Mouse (Mus musculus) left cerebral cortex, postnatal 25 days (tissue): Measurements from ENCODE around the gene Rp9. TPM values are rescaled to one million over a fixed set of nuclear protein-coding genes. Genes with fewer than 3 reads are reported as not detected.

Experiments
- DNase-seq, 2 experiments: peaks; one replicate each; pipeline ENCODE4 v3.0.0; 2022; ENCODE audit warnings: low spot score in 2 of 2, mixed read lengths in 1 of 2
- intact Hi-C: fragments of 180-260 bp; cut with DNase I; formaldehyde crosslinking; loops from one replicate; pipeline ENCODE4 v1.15.1; 2025
- total RNA-seq, 2 experiments: library from RNA; stranded (reverse); gene quantifications; 2 replicates each; pipeline ENCODE4 v1.2.3; 2021

Rp9 gene
- total RNA-seq, 2 experiments from 2014 or later, result 40.0 to 40.1 TPM

- peak; percentile 83 for DNase-seq
- intact Hi-C loops, result loop anchor here (5.0 kb wide), 1 partner anchor 162 kb away; the partner anchor contains the start of gene Zfp809
Observed at GRCm38 (mm10) chr9:22389021-22389476, 80.5 kb downstream of the Rp9 start, which contains the start of gene Anln. Anln (minus strand) TSS chr9:22389188.

GRCm38 (mm10) chr9:22388401-22388980 lies 81.1 kb downstream of the Rp9 start:
- DNase-seq, result no peak
- intact Hi-C loops, result loop anchor here (5.0 kb wide), 1 partner anchor 161 kb away; the partner anchor contains the start of gene Zfp809

- DNase-seq, result no peak
- intact Hi-C loops, result loop anchor here (5.0 kb wide), 1 partner anchor 161 kb away; the partner anchor contains the start of gene Zfp809
Observed at GRCm38 (mm10) chr9:22387901-22388300, 81.6 kb downstream of the Rp9 start.

GRCm38 (mm10) chr9:22385890-22386289 lies 83.7 kb downstream of the Rp9 start:
- intact Hi-C loops, result loop anchor here (5.0 kb wide), 1 partner anchor 159 kb away; the partner anchor contains the start of gene Zfp809
- no peak for DNase-seq

- peak; percentile 16 to 32 for DNase-seq
- intact Hi-C loops, result no loop called here
Observed at GRCm38 (mm10) chr9:22376086-22376485, 93.5 kb downstream of the Rp9 start.

- DNase-seq, result no peak
- intact Hi-C loops, result no loop called here
Observed at GRCm38 (mm10) chr9:22372760-22373159, 96.8 kb downstream of the Rp9 start.

- peak in 1 of 2 experiments; percentile 13 for DNase-seq
- intact Hi-C loops, result no loop called here
Observed at GRCm38 (mm10) chr9:22368030-22368429, 101.5 kb downstream of the Rp9 start.

- no peak for DNase-seq
- intact Hi-C loops, result no loop called here
Observed at GRCm38 (mm10) chr9:22366621-22367020, 102.9 kb downstream of the Rp9 start.

- no peak for DNase-seq
- intact Hi-C loops, result no loop called here
Observed at GRCm38 (mm10) chr9:22366221-22366620, 103.3 kb downstream of the Rp9 start.

Other genes starting within 250 kb of the Rp9 start
- gene Zfp809, start 244.0 kb downstream of the Rp9 start, total RNA-seq, result 10 to 100 TPM; 18.4 to 22.4 TPM
- gene Zfp599, start 209.8 kb downstream of the Rp9 start, total RNA-seq, result 1 to 10 TPM; 3.4 to 4.2 TPM
- gene Zfp810, start 162.1 kb downstream of the Rp9 start, total RNA-seq, result 10 to 100 TPM; 17.2 to 17.7 TPM
- 1 to 10 TPM; 6.4 to 7.3 TPM for gene Anln, start 80.6 kb downstream of the Rp9 start, total RNA-seq
- 1 to 10 TPM; 7.4 to 8.4 TPM for gene 9530077C05Rik, start 58.2 kb downstream of the Rp9 start, total RNA-seq
- gene Gm17545, start 15.5 kb downstream of the Rp9 start, total RNA-seq, result not detected
- gene Bbs9, start 6.0 kb upstream of the Rp9 start, total RNA-seq, result 10 to 100 TPM; 27.8 to 28.6 TPM